Mouse (Mus musculus) brain, adult 2 months (tissue): ENCODE results near the gene Hook1.
"Not testable (repeated sequence)": the region's sequence is repeated elsewhere in the genome, so short reads cannot be mapped to it uniquely, and the experiment has no call there.

Source experiments
- DNase-seq: peaks from one replicate; pipeline ENCODE4 v3.0.0; 2011; ENCODE audit warnings: low read depth, low spot score

Gene Hook1

DNA sequence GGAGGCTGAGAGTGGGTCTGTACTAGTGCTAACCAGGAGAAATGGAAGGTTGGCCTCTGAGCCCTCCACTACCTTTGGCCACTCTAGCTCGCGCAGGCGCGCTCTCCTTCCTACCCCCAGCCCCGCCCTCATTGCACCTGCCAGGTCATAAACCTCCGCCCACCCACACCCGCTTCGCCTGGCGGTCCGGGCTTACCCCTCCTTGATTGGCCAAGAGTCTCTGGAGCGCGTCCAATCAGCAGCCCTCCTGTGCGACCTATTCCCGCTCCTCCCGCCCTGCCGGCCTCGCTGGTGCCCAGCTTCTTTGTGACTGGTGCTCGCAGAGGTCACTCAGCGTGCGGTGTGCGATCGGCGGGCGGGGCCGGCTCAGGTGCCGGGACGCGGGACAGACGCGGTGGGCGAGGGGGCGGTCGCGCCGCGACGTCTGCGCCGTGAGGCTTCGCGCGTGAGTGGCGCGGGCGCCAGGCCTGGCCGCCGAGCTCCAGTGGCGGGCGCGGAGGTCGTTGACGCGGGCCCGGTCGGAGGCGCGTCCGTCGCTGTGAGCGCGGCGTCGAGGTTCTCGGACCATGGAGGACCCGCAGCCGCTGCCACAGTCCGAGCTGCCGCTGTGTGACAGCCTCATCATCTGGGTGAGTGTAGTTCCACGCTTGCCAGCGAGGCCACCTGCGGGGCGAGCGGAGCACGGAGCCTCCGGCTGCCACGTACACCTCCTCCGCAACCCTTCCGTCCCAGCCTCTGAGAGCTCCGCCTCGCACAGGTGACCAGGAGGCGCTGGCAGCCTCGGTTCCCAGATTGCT is at the start of gene Hook1:
Hook1 (plus strand) TSS at position 313 of the 797 bp plus-strand sequence.
- DNase-seq = peak; percentile 100

DNA sequence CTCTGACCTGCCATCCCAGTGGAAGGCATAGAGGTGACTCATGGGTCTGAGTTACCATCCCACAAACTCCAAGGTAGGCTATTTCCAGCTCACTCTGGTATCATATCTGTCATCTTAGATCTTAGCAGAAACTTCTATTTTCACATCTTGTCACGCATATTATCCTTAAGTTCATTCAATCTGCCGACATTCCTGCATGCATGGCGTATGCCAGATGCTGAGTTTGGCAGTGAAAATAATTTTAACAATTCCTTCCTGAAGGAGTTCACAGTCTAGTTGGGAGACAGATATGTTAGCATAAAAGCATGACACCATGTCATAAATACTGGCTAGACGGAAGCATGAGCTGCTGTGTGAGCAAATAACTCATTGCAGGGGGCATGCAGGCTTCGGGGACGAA is 49.3 kb upstream of the Hook1 start:
- peak; percentile 56 for DNase-seq

DNA sequence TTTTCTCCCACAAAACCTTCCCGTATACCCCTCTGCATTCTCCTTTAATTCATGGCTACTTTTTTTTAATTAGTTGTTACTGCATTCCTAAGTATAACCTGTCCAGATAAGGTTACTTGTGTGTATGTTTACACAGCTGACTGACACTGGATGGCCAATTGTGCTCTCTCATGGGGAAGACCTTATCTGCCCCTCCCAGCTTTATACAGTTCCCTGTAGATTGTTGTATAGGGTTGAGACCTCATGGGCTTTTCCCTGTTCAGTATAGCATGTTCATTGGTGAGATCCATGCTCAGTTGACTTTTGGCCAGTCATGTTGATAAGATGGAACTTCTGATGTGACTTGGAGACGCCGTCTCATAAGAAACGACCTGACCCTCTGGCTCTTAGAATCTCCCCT is 46.6 kb upstream of the Hook1 start:
- DNase-seq = no peak

DNA sequence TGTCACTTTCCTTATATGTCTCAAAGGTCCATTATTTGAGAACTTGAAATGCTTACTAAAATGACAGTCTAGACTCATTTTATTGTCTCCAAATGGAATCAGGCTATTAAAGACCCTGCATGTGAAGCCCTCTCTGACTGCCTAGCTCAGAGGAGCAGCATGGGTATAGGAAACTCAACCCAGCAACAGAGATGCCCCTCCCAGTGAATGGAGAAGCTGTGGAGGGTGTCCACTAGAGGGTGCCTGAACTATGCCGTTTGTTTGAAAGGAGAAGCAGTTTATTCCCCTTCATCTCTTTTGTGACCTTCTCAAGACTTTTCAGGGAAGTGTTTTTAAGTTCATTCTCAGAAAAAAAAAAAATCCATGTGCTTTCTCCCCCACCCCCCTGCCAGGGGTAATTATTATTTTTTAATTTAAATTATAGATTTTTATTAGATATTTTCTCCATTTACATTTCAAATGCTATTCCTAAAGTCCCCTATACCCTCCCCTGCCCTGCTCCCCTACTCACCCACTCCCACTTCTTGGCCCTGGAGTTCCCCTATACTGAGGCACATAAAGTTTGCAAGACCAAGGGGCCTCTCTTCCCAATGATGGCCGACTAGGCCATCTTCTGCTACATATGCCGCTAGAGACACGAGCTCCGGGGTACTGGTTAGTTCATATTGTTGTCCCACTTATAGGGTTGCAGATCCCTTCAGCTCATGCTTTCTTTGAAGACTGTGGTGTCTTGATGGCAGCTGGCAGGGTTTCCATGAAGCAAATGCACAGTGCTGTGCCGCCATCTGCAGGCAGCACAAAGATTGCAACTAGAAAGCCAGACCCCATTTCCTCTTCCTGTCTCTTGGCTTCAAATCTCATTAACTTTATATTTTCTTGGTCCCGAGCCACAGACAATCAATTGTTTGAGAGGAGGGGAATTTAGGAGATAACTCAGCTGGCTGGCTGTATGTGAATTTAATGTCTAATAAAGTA is 42.5 kb upstream of the Hook1 start:
- peak; percentile 83 for DNase-seq

DNA sequence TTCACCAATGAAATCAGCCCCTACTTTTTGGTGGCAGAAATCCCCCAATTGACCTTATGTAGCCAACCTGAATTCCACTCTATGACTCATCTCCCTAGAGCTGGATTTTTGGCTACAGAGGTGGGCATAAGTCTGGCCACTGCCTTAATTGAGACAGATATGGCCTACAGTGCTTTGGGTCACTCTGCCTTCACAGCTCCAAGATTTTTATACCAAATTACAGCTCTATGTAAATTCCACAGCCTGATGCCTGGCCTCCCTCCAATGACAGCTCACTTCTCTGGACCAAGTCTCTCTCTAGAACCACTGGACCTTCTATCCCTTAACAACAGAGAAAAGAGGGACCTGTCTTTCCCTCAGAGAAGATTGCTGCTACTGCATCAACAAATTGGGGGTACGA is 38.2 kb upstream of the Hook1 start:
- DNase-seq = no peak

DNA sequence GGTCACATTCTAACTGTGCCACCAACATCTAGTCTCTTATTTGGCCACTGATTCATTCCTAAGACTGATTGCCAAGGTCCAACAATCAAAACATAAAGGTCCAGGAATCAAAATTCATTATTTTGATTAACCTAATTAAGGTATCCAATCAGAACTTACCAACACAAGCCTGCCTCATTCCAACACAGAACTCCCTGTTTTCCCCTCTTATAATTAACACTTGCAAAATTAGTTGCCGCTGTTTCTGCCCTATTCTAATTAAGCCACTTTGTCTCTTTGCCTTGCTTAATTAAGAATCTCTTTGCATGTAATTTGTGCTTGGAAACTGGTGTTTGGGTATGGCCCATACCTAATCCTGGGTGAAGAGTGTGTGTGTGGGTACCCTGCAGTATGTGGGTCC is 37.1 kb upstream of the Hook1 start:
- no peak for DNase-seq

DNA sequence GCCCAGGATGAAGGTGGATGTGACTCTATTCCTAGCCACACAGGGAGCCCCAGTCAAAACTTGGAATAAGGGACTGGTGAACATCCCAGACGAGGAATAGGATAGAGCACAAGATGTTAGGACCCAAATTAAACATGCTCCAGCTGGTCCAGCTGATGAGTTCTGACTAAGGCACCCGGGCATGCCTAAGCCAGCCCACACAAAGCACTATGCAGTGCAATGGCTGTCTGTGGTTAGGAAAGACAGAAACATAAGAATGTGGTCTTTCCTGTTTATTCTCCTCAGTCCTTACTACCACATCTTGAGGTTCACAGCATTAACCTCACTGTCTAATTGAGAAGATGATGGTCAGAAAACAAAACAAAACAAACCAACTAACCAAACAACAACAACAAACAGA is 35.7 kb upstream of the Hook1 start:
- DNase-seq = peak; percentile 12

DNA sequence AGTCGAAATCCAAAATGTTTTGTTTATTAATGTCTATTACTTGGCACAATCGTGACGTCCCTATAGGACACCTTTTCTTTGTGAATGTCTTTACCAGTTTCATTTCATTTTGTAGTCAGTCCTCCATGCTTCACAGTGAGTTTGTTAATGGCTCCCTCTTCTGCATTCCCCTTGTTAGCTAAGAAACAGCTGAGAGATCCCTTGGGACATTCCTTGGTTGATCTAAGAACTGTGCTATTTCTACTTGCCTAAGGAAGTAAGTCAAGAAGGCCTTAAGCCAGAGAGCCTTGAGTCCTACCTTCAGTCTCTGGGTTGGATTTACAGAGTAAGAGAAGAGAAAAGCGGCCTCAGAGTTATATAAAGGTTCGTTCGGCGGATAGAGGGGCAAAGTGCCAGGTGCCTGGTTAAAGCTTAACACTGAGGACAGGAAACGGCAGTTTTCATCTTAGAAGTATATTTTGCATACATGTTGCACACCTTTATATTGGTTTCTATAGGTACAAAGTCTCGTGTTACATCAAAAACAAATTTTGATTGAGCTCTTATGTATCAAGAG is 33.2 kb upstream of the Hook1 start:
- DNase-seq = no peak

DNA sequence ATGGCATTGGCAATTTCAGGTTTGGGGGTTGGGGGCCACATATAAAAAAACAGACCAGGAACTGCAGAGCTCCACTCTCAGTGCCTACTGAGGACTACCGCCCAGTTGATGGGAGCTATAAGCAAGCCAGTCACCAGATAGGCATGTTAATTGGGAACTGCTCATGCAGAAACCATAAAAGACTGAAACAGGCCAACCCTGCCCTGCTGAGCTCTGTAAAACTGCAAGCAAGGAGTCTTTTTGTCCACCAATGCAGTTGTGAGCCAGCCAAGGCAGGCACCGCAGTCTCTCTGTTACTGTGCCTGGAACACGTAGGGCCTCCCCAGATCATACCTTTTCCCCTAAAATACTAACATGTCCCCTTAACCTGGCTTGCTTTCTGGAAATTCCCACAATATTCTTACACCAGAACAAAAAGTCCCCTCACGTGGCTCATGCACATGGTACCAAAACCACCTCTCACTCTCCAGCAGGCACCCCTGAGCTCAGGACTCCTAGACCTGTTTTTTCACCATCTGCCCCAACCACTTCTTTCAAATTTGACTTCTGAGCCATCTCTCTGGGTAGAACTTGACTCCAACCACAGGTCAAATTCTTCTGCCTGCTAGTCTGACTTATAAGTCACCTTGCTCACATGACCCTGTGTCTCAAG is 32.5 kb upstream of the Hook1 start:
- no peak for DNase-seq

DNA sequence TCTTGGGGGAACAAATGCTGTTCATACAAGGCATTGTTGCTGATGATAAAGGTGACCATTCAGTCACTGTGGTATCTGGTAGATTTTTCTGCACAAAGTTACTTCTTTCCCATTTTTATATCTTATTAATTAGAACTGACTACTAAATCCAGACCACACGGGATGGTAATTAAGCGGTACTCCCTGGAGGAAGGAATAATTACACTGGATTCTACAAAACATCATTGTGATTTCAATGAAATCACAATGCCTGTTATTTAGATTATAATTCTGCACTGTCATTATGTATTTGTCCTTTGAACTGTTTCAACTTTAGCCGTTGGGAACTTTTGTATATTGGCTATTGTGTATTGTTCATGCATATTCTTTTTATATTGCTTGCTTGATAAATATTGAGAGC is 28.3 kb upstream of the Hook1 start:
- DNase-seq = no peak

DNA sequence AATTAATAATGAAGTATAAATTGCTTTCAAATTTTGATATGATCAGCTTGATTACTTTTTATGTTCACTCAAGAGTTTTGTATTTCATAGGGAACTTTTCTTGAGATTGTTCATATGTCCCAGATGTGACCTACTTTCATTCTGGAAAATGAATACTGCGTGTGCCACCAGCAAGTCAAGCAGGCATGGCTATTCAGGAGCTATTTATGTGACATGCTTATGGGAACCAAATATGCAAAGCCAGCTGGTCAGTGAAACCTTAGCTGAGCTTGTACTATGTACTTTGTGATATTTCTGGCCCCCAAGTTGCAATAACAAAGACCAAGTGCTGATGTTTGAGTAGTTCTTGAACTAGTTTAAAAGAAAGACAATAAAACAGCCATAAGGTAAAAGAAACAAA is 19.1 kb upstream of the Hook1 start:
- peak; percentile 55 for DNase-seq

DNA sequence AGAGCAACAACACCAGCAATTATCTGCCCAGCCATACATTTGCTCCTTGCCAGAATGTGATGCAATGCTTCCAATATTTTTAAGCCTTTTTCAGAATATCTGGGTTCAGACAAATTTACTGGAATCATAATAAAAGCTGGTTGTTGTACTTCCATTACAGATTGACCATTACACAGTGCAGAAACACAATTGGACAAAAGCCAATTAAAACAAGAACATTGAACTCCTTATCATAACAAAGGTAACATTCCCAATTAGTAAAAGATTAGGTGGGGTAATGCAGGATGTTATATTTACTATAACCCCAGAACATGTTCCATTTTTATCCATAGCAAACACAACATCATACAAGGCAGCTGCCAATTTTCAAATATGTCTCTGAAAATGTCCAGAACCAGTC is 13.7 kb upstream of the Hook1 start:
- DNase-seq = no peak

DNA sequence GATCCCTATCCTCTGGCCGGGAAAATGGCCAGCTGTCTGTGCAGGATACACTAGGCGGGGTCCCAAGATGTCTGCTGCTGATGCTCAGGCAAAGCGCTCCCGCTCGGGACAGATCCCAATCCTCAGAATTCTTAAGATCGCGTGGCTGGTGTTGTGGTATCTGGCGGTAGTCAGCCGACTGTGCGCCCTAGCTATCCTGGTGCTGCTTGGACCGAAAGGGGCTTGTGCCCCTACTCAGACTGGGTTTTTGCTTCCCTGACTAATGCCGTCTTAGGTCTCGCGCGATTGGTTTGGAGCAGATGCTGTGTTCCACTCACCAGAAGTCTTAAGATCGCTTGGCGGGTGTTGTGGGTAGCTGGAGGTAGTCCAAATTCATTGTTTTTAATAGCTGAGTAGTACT is 15.2 kb downstream of the Hook1 start:
- not testable (repeated sequence) for DNase-seq

DNA sequence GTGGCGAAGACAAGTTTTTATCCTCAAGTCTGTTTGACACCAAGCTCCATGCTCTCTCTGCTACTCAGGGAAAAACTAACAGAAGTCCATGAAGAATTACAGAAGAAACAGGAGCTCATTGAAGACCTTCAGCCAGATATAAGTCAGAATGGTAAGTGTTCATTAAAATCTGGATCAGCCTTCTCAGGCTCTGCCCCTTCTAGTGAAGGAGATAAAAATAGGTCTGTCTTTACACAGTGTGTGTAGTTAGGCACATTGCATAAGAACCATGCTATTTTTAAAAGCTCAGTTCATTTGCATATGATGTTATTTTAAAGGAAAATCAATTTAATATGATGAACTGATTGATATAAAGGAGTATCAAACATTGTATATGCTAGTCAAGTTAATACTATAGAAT is 49.8 kb downstream of the Hook1 start:
- peak; percentile 19 for DNase-seq

DNA sequence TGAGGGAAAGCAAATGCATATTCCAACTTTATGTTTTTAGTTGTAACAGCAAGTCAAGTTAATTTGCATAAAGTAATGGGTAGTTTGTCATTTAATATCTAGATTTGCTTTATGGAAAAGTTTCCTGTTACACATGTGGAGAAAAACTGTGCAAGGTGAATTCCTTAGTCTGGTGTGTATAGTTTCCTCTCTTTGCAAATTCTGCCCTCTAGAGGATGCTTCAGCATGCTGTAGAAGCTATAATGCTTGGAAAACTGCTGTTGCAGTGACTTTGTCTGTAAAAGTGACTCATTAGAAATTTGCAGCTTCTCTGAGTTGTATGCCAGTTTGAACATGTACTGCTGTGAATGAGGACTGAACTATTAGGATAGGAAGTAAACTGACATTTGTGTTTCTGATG is 55.8 kb downstream of the Hook1 start:
- peak; percentile 55 for DNase-seq

DNA sequence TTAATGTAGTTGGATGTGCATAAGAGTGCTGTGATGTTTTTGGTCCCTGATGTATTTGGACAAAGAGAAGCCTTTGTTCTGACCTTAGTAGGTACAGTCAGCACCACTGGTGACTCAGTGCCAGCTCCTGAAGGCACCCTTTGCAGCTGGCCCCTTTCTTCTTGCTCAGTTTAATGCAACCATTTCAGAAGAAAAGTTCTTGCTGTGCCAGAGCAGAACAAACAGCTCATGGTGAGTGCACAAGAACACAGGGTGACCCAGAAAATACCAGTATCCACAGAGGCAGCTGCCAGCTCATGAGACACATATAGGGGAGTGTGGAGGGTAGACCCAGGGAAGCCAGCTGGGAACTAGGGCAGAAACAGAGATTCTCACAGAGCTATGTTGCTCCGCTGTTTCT is 61.4 kb downstream of the Hook1 start:
- peak; percentile 83 for DNase-seq

DNA sequence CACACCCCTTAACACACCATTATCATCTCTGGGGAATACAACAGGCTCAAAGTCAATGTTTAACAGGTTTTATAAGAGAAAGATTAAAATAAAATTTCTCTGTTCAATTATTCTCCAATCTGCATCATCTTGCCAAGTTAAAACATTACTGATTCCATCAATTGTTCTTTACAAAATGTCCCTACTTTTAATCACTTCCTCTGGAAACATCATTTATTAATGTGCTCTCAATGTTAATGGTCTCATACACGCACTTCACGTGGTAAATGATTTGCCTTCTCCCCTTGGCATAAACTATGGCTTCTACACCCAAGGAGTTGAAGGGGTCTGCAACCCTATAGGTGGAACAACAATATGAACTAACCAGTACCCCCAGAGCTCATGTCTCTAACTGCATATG is 93.1 kb downstream of the Hook1 start:
- DNase-seq = no peak

DNA sequence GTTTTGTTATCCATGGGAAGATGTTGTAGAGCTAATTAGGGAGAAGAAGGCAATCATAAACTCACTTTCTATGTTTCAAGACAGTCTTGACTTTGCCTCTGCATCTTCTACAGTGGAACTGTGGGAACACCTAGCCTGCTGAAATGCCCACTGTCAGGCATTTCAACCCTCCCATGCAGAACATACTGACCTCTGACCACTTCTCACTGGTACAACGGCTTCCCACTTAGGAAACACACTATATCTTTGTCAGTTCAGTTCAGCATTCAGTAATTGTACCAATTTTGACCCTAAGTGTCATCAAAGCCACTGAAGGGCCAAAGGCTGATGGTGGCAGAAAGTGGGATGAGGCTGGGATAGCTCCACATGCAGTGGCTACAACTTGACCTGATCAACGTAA is 95.0 kb downstream of the Hook1 start:
- no peak for DNase-seq
